Mouse (Mus musculus) liver, embryonic 14.5 days (tissue): ENCODE measurements around the gene Plekhg3.

Source experiments
- CTCF ChIP-seq: IDR thresholded peaks from 2 replicates; pipeline ENCODE4 v1.5.1; 2016; ENCODE audit warnings: antibody characterized with exemption, low read depth, control low read depth
- EP300 ChIP-seq: IDR thresholded peaks from 2 replicates; pipeline ENCODE4 v1.6.1; 2016; ENCODE audit warnings: antibody characterized with exemption, low read depth

DNA sequence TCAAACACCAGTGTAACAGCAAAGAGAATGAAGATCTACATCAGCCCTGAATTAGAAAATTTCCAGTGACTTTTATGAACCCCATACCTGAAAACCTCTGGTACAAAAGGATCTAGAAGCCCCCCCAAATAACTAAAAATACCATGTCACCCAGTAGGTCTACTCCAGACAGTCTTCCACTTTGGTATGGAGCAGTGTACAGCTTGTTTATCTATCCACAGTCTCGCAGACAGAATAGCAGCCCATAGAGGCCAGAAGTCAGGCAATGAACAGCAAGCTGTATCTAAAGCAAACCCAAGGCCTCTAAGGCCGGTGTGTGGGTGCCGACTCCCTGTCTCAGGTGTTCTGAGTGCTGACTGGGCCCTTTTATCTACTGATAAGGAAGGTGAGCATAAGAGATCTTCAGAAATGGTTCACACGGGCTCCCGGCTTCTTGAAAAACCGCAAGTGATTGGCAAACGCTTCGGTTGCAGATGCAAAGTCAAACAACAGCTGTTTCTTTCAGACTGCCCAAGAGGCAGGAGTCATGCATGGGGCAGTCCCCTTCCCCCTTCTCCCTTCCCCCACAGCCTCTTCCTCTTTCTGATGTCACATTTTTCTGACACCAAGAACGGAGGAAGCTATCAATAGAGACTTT lies 3.3 kb upstream of the Plekhg3 start:
- TF ChIP-seq CTCF: no peak
- TF ChIP-seq EP300: no peak
